Mouse (Mus musculus): ENCODE results near the gene Abcb7. TPM values are rescaled to one million over a fixed set of nuclear protein-coding genes. Genes with fewer than 3 reads are reported as not detected.

The Abcb7 gene
- polyA plus RNA-seq, 1 experiment: 2.8 TPM

DNA sequence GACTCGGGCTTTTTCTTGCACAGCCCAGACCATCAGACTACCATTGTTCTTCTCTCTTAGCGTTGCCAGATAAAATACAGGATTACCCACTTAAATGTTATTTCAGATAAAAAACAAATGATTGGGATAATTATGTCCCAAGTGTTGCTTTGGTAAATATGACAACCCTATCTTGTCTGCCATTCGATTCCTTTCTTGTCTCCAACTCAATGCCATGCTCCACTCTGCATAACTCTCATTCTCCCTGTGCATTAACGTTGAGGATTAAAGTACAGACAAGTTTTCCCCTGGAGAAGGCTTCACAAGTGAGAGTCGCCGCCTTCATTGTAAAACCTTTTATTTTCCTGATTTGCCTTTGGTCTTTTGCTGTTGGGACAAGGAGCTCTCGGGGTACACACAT lies 339 bp upstream of the Abcb7 start:
- peaks cover 41% of the 10 kb centered on the region for H3K79me2 ChIP-seq (ENCODE audit: control insufficient read depth, insufficient read depth)
- no peak overlapping the region for H3K4me3 ChIP-seq (ENCODE audit: insufficient read depth, poor library complexity, severe bottlenecking)
- H3ac ChIP-seq (ENCODE audit: control insufficient read depth, insufficient read length, low read depth): no peak overlapping the region
- no peaks in the 10 kb centered on the region for H3K36me3 ChIP-seq (ENCODE audit: control insufficient read depth, insufficient read depth)
- H3K79me3 ChIP-seq (ENCODE audit: low read depth): peaks cover 23% of the 10 kb centered on the region
- TF ChIP-seq MYOD1 (IDR thresholded peaks at IDR 0.05; ENCODE audit: control insufficient read depth, insufficient read length, low read depth): no peak
- TF ChIP-seq CEBPB (IDR thresholded peaks at IDR 0.05; ENCODE audit: low read depth): no peak
- TF ChIP-seq MYOG (IDR thresholded peaks at IDR 0.05; ENCODE audit: control insufficient read depth, extremely low read depth, insufficient read length): no peak
- no peak for TF ChIP-seq MAX (IDR thresholded peaks at IDR 0.05)
- no peak for TF ChIP-seq USF1 (IDR thresholded peaks at IDR 0.05; ENCODE audit: low read depth)
- TF ChIP-seq CTCF (IDR thresholded peaks at IDR 0.05; ENCODE audit: control insufficient read depth, insufficient read depth, insufficient read length): no peak
- no peak for TF ChIP-seq FOSL1 (IDR thresholded peaks at IDR 0.05; ENCODE audit: insufficient read depth, low read length, poor library complexity, severe bottlenecking)
- H3K27me3 ChIP-seq (ENCODE audit: control insufficient read depth, insufficient read depth, insufficient read length): no peaks in the 10 kb centered on the region

DNA sequence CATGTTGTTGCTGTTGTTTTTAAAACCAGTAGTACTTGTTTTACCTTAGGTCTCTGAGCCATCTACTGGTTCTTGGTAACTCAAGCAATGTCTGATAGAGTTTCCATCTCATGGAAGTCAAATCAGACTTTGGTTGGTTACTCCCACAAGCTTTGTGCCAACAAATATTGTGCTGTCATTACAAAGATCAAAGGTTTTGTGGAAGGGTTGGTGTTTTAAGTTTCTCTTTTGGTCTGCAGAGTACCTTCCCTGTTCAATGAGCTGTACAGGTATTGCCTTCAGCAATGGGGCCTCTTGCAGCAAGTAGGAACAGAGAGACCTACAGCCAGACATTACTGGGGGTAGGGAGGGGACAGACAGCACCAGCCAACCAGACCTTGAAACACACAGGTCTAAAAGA lies 5.5 kb downstream of the Abcb7 start:
- peaks cover 96% of the 10 kb centered on the region for H3K79me2 ChIP-seq (ENCODE audit: control insufficient read depth, insufficient read depth)
- TF ChIP-seq MYOG (IDR thresholded peaks at IDR 0.05; ENCODE audit: control insufficient read depth, extremely low read depth, insufficient read length) (no peak), FOSL1 (IDR thresholded peaks at IDR 0.05; ENCODE audit: insufficient read depth, low read length, poor library complexity, severe bottlenecking) (no peak), CTCF (IDR thresholded peaks at IDR 0.05; ENCODE audit: control insufficient read depth, insufficient read depth, insufficient read length) (no peak), MAX (IDR thresholded peaks at IDR 0.05) (no peak), USF1 (IDR thresholded peaks at IDR 0.05; ENCODE audit: low read depth) (no peak), CEBPB (IDR thresholded peaks at IDR 0.05; ENCODE audit: low read depth) (no peak), MYOD1 (IDR thresholded peaks at IDR 0.05; ENCODE audit: control insufficient read depth, insufficient read length, low read depth) (no peak)
- H3K36me3 ChIP-seq (ENCODE audit: control insufficient read depth, insufficient read depth): no peaks in the 10 kb centered on the region
- peaks cover 48% of the 10 kb centered on the region for H3K79me3 ChIP-seq (ENCODE audit: low read depth)
- no peak overlapping the region for H3ac ChIP-seq (ENCODE audit: control insufficient read depth, insufficient read length, low read depth)
- H3K27me3 ChIP-seq (ENCODE audit: control insufficient read depth, insufficient read depth, insufficient read length): no peaks in the 10 kb centered on the region
- no peak overlapping the region for H3K4me3 ChIP-seq (ENCODE audit: insufficient read depth, poor library complexity, severe bottlenecking)

DNA sequence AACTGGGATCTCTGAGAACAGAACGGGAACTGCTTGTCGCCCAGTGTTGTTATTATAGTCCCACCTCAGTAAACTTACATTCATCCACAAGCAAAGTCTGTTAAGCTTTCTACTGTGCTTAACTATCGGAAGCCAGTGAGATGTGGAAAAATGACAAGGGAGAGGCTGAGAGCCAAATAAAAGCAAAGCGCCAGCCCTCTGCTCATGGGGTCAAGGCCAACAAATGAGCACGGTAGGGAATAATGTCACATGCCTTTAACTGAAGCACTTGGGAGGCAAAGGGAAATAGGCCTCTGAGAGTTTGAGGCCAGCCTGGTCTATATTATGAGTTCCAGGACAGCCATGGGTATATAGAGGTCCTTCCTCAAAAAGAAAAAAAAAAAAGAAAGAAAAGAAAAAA lies 11.2 kb downstream of the Abcb7 start:
- no peaks in the 10 kb centered on the region for H3K27me3 ChIP-seq (ENCODE audit: control insufficient read depth, insufficient read depth, insufficient read length)
- H3K79me2 ChIP-seq (ENCODE audit: control insufficient read depth, insufficient read depth): peaks cover 56% of the 10 kb centered on the region
- no peak overlapping the region for H3ac ChIP-seq (ENCODE audit: control insufficient read depth, insufficient read length, low read depth)
- H3K36me3 ChIP-seq (ENCODE audit: control insufficient read depth, insufficient read depth): no peaks in the 10 kb centered on the region
- TF ChIP-seq MYOD1 (IDR thresholded peaks at IDR 0.05; ENCODE audit: control insufficient read depth, insufficient read length, low read depth): no peak
- TF ChIP-seq MAX (IDR thresholded peaks at IDR 0.05): no peak
- TF ChIP-seq CEBPB (IDR thresholded peaks at IDR 0.05; ENCODE audit: low read depth): no peak
- no peak for TF ChIP-seq CTCF (IDR thresholded peaks at IDR 0.05; ENCODE audit: control insufficient read depth, insufficient read depth, insufficient read length)
- no peak for TF ChIP-seq MYOG (IDR thresholded peaks at IDR 0.05; ENCODE audit: control insufficient read depth, extremely low read depth, insufficient read length)
- no peak for TF ChIP-seq FOSL1 (IDR thresholded peaks at IDR 0.05; ENCODE audit: insufficient read depth, low read length, poor library complexity, severe bottlenecking)
- TF ChIP-seq USF1 (IDR thresholded peaks at IDR 0.05; ENCODE audit: low read depth): no peak
- H3K4me3 ChIP-seq (ENCODE audit: insufficient read depth, poor library complexity, severe bottlenecking): no peak overlapping the region
- H3K79me3 ChIP-seq (ENCODE audit: low read depth): peaks cover 23% of the 10 kb centered on the region

DNA sequence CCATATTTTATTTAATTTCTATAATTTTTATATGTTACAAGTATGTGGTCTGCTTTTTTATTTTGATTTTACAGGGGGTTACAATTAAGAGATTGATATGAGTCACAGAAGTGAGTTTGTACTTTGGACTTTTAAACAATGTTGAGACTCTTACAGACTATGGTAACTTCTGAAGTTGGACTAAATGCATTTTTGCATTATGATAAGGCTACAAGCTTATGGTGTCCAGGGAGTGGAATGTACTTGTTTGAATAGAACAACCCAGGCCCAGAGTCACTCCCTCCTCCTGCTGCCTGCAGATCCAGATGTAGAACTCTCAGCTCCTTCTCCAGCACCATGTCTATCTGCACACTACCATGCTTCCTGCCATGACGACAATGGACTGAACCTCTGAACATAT lies 12.5 kb downstream of the Abcb7 start:
- H3ac ChIP-seq (ENCODE audit: control insufficient read depth, insufficient read length, low read depth): no peak overlapping the region
- peaks cover 43% of the 10 kb centered on the region for H3K79me2 ChIP-seq (ENCODE audit: control insufficient read depth, insufficient read depth)
- TF ChIP-seq MYOG (IDR thresholded peaks at IDR 0.05; ENCODE audit: control insufficient read depth, extremely low read depth, insufficient read length) (no peak), CTCF (IDR thresholded peaks at IDR 0.05; ENCODE audit: control insufficient read depth, insufficient read depth, insufficient read length) (no peak), USF1 (IDR thresholded peaks at IDR 0.05; ENCODE audit: low read depth) (no peak), FOSL1 (IDR thresholded peaks at IDR 0.05; ENCODE audit: insufficient read depth, low read length, poor library complexity, severe bottlenecking) (no peak), MAX (IDR thresholded peaks at IDR 0.05) (no peak), MYOD1 (IDR thresholded peaks at IDR 0.05; ENCODE audit: control insufficient read depth, insufficient read length, low read depth) (no peak), CEBPB (IDR thresholded peaks at IDR 0.05; ENCODE audit: low read depth) (no peak)
- no peaks in the 10 kb centered on the region for H3K27me3 ChIP-seq (ENCODE audit: control insufficient read depth, insufficient read depth, insufficient read length)
- peaks cover 17% of the 10 kb centered on the region for H3K79me3 ChIP-seq (ENCODE audit: low read depth)
- H3K36me3 ChIP-seq (ENCODE audit: control insufficient read depth, insufficient read depth): no peaks in the 10 kb centered on the region
- no peak overlapping the region for H3K4me3 ChIP-seq (ENCODE audit: insufficient read depth, poor library complexity, severe bottlenecking)

DNA sequence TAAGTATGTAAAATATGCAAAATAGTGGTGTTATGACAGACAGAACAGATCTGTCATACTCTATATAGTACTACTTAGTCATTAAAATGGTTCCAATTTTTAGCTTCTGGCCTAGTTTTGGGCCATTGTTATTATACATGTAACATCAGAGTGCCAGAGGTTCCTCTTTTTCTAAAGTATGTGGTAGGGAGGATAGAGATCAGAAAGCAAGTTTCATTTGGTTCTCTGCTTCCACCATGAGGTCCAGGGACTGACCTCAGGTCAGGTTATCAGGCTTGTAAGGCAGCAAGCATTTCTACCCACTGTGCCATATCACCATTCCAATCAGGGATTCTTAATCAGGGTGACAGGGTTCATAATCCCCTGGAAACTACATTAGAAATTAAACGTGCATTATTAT lies 16.1 kb downstream of the Abcb7 start:
- TF ChIP-seq MYOD1 (IDR thresholded peaks at IDR 0.05; ENCODE audit: control insufficient read depth, insufficient read length, low read depth) (no peak), FOSL1 (IDR thresholded peaks at IDR 0.05; ENCODE audit: insufficient read depth, low read length, poor library complexity, severe bottlenecking) (no peak), CEBPB (IDR thresholded peaks at IDR 0.05; ENCODE audit: low read depth) (no peak), USF1 (IDR thresholded peaks at IDR 0.05; ENCODE audit: low read depth) (no peak), MYOG (IDR thresholded peaks at IDR 0.05; ENCODE audit: control insufficient read depth, extremely low read depth, insufficient read length) (no peak), CTCF (IDR thresholded peaks at IDR 0.05; ENCODE audit: control insufficient read depth, insufficient read depth, insufficient read length) (no peak), MAX (IDR thresholded peaks at IDR 0.05) (no peak)

DNA sequence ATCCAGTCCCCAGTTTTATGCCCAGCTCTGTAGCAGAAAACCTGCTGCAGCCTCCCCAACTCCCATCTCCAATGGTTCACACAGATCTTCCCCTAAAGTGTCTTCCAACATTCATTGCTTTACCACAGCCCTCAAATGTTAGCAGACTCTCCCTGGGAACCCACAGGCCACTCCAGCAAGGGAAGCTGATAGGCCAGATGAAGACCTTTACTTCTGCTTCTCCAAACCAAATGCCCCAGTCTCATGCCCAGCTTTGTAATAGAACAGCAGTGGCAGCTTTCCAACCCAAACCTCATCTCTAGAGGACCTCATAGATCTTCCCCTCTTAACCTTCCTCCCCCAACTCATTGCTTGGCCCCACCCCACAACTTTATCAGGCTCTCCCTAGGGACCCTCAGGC lies 54.0 kb downstream of the Abcb7 start:
- H3K36me3 ChIP-seq (ENCODE audit: control insufficient read depth, insufficient read depth): no peaks in the 10 kb centered on the region
- H3K79me2 ChIP-seq (ENCODE audit: control insufficient read depth, insufficient read depth): peaks cover 16% of the 10 kb centered on the region
- TF ChIP-seq MYOG (IDR thresholded peaks at IDR 0.05; ENCODE audit: control insufficient read depth, extremely low read depth, insufficient read length) (no peak), MAX (IDR thresholded peaks at IDR 0.05) (no peak), CEBPB (IDR thresholded peaks at IDR 0.05; ENCODE audit: low read depth) (no peak), FOSL1 (IDR thresholded peaks at IDR 0.05; ENCODE audit: insufficient read depth, low read length, poor library complexity, severe bottlenecking) (no peak), USF1 (IDR thresholded peaks at IDR 0.05; ENCODE audit: low read depth) (no peak), CTCF (IDR thresholded peaks at IDR 0.05; ENCODE audit: control insufficient read depth, insufficient read depth, insufficient read length) (no peak), MYOD1 (IDR thresholded peaks at IDR 0.05; ENCODE audit: control insufficient read depth, insufficient read length, low read depth) (no peak)
- H3K4me3 ChIP-seq (ENCODE audit: insufficient read depth, poor library complexity, severe bottlenecking): no peak overlapping the region
- H3K79me3 ChIP-seq (ENCODE audit: low read depth): peaks cover 5% of the 10 kb centered on the region
- H3ac ChIP-seq (ENCODE audit: control insufficient read depth, insufficient read length, low read depth): no peak overlapping the region
- no peaks in the 10 kb centered on the region for H3K27me3 ChIP-seq (ENCODE audit: control insufficient read depth, insufficient read depth, insufficient read length)

More for the DNA sequence above, 16.1 kb downstream of the Abcb7 start:
- H3K4me3 ChIP-seq (ENCODE audit: insufficient read depth, poor library complexity, severe bottlenecking): no peak overlapping the region
- peaks cover 12% of the 10 kb centered on the region for H3K79me3 ChIP-seq (ENCODE audit: low read depth)
- H3K27me3 ChIP-seq (ENCODE audit: control insufficient read depth, insufficient read depth, insufficient read length): no peaks in the 10 kb centered on the region
- H3K79me2 ChIP-seq (ENCODE audit: control insufficient read depth, insufficient read depth): peaks cover 8% of the 10 kb centered on the region
- no peaks in the 10 kb centered on the region for H3K36me3 ChIP-seq (ENCODE audit: control insufficient read depth, insufficient read depth)
- H3ac ChIP-seq (ENCODE audit: control insufficient read depth, insufficient read length, low read depth): no peak overlapping the region

Measured in C2C12 (cell line).